Mouse (Mus musculus) adrenal gland, postnatal 14 days (tissue): ENCODE results near the gene Gm13695. TPM values are rescaled to one million over a fixed set of nuclear protein-coding genes. Genes with fewer than 3 reads are reported as not detected.
"Not testable (repeated sequence)": the region's sequence is repeated elsewhere in the genome, so short reads cannot be mapped to it uniquely, and the experiment has no call there.

ENCODE experiments used
- DNase-seq: peaks from one replicate; pipeline ENCODE4 v3.0.0; 2021; ENCODE audit warnings: mixed read lengths
- long read RNA-seq, 2 experiments: library from polyadenylated mRNA; stranded (forward); transcript quantifications; one replicate each; pipeline ENCODE4 v2.0.0; 2021
- total RNA-seq: library from RNA; stranded (reverse); gene quantifications from 2 replicates; pipeline ENCODE4 v1.2.3, GENCODE M21; 2021

Gm13695 gene
- 1.6 TPM in 1 of 2 replicates, not detected in the other for total RNA-seq
- long read RNA-seq, experiment 1: 0 reads
- long read RNA-seq, experiment 2: 0 reads

- not testable (repeated sequence) for DNase-seq
Measured at GRCm38 (mm10) chr2:83967013-83967412, at the start of gene Gm13695. Gene Gm13695, plus strand, starts transcription at chr2:83967313.

- no peak for DNase-seq
Measured at GRCm38 (mm10) chr2:83929478-83930088, 37.5 kb upstream of the Gm13695 start.

GRCm38 (mm10) chr2:83940931-83941361 is 26.2 kb upstream of the Gm13695 start, which contains the start of gene Zswim2:
Gene Zswim2, minus strand, starts transcription at chr2:83941228.
- DNase-seq: peak; percentile 48

GRCm38 (mm10) chr2:83941378-83941777 is 25.7 kb upstream of the Gm13695 start:
- no peak for DNase-seq

- no peak for DNase-seq
Measured at GRCm38 (mm10) chr2:83941792-83942191, 25.3 kb upstream of the Gm13695 start.

DNA sequence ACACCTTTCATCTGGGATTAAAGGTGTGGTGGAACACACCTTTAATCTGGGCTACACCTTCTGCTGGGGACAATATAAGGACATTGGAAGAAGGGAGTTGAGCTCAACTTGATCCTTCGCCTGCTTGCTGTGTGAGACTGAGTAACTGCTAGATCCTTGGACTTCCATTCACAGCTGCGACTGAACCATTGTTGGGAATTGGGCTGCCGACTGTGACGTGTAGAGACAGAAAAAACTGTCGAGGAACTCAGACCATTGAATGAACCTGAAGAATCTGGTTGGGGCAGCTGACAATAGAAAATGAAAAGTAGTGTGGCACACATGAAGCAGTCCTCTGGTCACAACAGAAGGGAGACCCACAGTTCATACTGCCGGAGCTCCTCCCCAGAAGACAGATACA is 11.7 kb upstream of the Gm13695 start, which contains the start of gene Gm13698:
Gm13698 (plus strand) TSS at position 301 of the 400 bp plus-strand sequence.
- DNase-seq: not testable (repeated sequence)

GRCm38 (mm10) chr2:83961203-83961602 is 5.9 kb upstream of the Gm13695 start, which contains the start of gene Gm13693:
Gene Gm13693, plus strand, starts transcription at chr2:83961503.
- not testable (repeated sequence) for DNase-seq

- not testable (repeated sequence) for DNase-seq
Measured at GRCm38 (mm10) chr2:83972823-83973222, 5.7 kb downstream of the Gm13695 start, which contains the start of gene Gm13696. Gene Gm13696, plus strand, starts transcription at chr2:83973123.

- not testable (repeated sequence) for DNase-seq
Measured at GRCm38 (mm10) chr2:83978633-83979032, 11.5 kb downstream of the Gm13695 start, which contains the start of gene Gm13694. Gene Gm13694, plus strand, starts transcription at chr2:83978933.

- not testable (repeated sequence) for DNase-seq
Measured at GRCm38 (mm10) chr2:83984443-83984842, 17.3 kb downstream of the Gm13695 start, which contains the start of gene Gm13697. Gene Gm13697, plus strand, starts transcription at chr2:83984743.

GRCm38 (mm10) chr2:83990253-83990652 is 23.1 kb downstream of the Gm13695 start, which contains the start of gene Gm13691:
Gene Gm13691, plus strand, starts transcription at chr2:83990553.
- not testable (repeated sequence) for DNase-seq

GRCm38 (mm10) chr2:83993639-83994255 is 26.6 kb downstream of the Gm13695 start:
- not testable (repeated sequence) for DNase-seq

DNA sequence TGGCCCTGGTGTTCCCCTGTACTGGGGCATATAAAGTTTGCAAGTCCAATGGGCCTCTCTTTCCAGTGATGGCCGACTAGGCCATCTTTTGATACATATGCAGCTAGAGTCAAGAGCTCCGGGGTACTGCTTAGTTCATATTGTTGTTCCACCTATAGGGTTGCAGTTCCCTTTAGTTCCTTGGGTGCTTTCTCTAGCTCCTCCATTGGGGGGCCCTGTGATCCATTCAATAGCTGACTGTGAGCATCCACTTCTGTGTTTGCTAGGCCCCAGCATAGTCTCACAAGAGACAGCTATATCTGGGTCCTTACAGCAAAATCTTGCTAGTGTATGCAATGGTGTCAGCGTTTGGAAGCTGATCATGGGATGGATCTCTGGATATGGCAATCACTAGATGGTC is 27.4 kb downstream of the Gm13695 start:
- not testable (repeated sequence) for DNase-seq

DNA sequence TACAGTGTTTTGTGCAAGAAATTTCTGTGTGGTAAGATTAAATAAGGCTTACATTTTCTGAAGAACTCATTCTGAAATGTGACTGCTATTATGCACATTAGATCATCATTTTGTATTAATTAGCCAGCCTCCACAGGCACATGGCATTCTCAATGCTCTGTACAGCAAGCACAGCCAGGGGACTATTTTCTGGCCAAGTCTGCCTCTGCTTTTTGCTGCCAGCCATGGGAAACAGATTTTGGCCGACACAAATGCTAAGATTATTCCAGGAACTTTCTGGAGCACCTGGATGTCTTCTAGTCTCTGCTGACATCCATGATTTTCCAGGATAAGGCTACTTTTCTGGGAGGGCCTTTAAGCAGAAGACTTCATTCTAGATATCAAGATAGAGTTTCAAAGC is 41.8 kb downstream of the Gm13695 start:
- DNase-seq: no peak

DNA sequence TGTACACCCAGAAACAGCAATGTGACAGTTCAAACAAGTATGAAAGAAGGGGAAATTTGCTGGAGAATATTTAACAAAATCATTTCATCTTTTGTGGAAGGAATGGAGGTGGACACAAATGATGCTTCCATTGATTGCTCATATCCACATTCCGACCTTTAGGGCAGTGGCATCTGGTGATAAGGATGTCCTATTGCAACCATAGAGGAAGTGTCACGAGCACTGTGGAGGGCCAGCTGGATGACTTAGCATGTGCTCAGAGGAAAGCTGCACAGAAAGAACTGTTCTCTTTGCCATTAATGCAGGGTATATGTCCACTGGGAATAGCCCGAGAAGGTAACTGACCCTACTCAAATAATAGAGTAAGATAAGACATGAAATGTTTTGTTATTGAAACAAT is 42.7 kb downstream of the Gm13695 start:
- DNase-seq: no peak

DNA sequence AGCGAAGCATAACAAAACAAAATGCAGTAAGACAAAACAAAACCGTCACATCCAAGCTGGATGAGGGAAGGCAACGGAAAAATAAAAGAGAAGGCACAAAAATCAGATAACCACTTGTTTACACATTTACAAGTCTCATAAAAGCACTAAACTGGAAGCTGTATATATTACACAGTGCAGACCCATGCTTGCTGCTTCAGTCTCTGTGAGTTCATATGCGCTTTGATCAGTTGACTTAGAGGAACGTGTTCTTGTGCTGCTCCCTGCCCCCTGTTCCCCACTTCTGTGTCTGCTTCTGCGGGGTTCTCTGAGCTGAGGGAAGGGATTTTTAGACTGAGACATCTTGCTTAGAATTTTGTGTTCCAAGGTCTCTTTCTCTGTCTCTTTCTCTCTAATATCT is 47.5 kb downstream of the Gm13695 start:
- DNase-seq: no peak

- not testable (repeated sequence) for DNase-seq
Measured at GRCm38 (mm10) chr2:84016291-84016690, 49.2 kb downstream of the Gm13695 start.

DNA sequence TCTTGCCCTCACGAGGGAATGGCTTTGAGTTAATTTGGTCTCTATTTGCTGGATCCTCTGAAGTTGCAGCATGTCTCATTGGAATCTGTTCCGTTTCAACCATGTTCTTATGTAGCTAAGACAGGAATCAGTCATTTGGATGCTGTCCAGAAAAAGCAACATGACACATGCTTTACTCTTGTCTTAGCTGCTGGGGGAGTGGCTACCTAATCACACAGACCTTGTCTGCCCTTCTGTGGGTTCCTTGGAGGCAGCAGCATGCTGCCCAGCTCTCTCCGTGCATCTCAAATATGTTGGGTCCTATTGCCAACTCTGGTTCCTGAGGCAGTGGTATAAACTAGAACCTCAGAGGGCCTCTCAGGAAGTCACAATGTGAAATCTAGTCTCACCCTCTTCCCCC is 51.2 kb downstream of the Gm13695 start:
- DNase-seq: peak; percentile 6

Other genes with a start within 250 kb of the Gm13695 start
- 73.3 and 77.0 TPM in 2 replicates for gene Itgav, start 242.9 kb upstream of the Gm13695 start, total RNA-seq
- gene Fam171b, start 154.7 kb upstream of the Gm13695 start, total RNA-seq: 4.0 and 5.8 TPM in 2 replicates
- not detected in 2 replicates for gene Zswim2, start 26.1 kb upstream of the Gm13695 start, total RNA-seq
- gene Gm13698, start 11.6 kb upstream of the Gm13695 start, total RNA-seq: 1.6 and 1.7 TPM in 2 replicates
- gene Gm13693, start 5.8 kb upstream of the Gm13695 start, total RNA-seq: 1.6 and 1.7 TPM in 2 replicates
- 1.6 and 1.7 TPM in 2 replicates for gene Gm13696, start 5.8 kb downstream of the Gm13695 start, total RNA-seq
- gene Gm13694, start 11.6 kb downstream of the Gm13695 start, total RNA-seq: 1.6 and 1.7 TPM in 2 replicates
- 1.6 and 1.7 TPM in 2 replicates for gene Gm13697, start 17.4 kb downstream of the Gm13695 start, total RNA-seq
- 1.6 and 1.7 TPM in 2 replicates for gene Gm13691, start 23.2 kb downstream of the Gm13695 start, total RNA-seq